Mouse (Mus musculus) Muller cell, postnatal 12 days (primary cell): ENCODE data around the gene Iglon5.

Source experiments
- DNase-seq: peaks from one replicate; pipeline ENCODE4 v3.0.0-alpha.2; 2015; ENCODE audit errors: inconsistent ontology term

Iglon5 gene

DNA sequence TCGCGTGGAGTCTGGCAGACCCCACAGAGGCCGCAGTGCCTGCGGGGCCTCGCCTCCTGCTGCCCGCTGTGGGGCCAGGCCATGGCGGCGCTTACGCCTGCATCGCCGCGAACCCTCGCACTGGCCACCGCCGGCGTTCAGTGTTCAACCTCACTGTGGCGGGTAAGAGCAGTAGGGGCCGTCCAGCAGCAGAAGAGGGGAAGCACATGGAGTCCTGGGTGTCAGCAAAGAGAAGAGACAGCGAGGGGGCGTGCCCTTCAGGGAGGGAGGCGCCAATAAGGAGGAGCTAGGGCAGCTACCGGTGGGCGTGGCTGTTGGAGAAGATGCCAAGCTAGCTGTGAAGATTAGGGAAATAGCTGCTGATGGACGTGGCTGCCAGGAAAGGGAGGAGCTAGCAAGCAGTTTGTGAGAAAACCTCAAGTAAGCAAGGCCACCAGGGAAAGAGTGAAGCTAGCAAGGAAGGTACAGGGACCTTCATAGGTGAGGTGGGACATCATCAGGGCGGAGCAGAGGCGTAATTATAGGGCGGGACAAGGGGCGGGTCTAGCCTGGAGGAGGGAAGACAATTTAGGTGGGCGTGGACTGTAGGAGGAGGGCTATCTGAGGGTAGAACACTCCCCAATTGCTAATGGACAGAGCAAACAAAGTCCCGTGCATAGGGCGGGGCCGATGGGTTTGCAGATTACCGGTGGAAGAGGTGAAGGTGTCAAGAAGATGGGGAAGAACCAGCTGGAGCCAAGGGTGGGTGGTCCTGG is 24.4 kb downstream of the Iglon5 start:
- peak; percentile 95 for DNase-seq

DNA sequence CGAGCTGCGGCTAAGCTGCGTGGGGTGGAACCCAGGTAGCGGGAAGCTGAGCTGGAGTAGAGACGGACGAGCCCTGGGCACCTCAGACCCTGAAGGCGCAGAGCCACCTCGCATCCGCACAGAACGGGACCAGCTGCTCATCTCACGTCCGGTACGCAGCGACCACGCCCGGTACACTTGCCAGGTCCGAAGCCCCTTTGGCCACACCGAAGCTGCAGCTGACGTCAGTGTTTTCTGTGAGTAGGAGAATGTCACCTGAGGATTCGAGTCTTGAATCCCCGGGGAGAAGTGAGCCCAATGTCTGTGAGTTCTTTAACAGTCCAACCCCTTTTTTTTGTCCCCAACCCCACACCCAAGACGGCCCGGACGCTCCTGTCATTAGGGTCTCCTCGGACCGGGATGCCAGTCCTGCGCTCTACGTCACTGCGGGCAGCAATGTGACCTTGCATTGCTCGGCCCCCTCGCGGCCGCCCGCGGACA is 25.0 kb downstream of the Iglon5 start:
- no peak for DNase-seq

DNA sequence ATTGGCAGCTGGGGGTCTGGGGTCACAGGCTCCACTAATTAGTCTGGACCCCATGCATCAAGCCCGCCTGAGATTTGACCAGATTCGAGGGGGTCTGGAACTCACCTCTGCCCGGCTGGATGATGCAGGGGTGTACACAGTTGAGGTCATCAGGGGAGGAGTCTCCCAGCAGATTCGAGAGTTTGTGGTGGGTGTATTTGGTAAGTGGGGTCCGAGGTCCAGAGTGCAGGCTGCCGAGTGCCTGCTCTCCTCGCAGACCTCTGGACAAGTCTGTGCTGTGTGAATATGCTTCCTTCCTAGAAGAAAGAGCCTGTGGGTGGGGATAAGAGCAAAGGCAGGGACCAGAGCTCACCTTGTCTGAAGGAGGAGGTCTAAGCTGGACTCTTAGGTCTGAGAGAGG is 25.9 kb downstream of the Iglon5 start:
- DNase-seq, result no peak

DNA sequence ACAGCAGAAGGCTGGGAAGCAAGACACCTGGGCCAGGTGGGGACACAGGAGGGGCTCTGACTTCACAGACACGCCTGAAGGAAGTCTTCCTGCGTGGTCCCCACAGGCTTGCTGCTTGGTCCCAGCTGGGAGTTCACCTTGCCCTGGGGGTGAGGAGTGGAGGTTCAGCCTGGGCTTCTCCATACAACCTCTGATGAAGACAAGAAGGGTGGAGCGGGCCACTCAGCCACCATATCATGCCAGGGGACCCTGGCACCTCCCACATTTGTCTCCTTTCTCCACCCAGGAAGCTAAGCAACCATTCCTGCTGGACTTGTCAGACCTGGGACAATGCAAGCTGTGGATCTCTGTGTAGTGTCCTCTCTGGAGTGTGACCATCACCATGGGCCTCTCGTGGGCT is 27.0 kb downstream of the Iglon5 start, which contains the start of gene Vsig10l:
Gene Vsig10l, plus strand, starts transcription at position 301 of the 400 bp plus-strand sequence.
- DNase-seq, result no peak

DNA sequence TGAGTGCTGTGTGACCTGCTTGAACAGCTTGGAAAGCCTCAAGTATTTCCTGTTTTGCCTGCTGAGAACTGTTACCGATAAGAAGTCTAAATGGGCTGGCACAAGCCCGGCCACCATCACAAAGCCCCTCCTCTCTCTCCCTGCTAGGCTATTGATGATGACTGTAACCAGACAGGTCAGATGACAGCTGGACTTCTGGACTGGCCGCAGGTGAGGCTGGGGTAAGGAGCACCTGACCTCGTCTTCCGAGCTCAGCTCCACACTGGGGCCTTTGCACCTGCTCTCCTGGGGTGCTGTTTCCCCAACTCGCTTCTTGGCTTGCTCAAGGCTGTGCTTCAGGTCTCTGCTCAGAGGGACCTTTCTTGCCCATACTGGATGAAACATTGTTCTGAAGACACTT is 35.5 kb downstream of the Iglon5 start:
- DNase-seq, result no peak

DNA sequence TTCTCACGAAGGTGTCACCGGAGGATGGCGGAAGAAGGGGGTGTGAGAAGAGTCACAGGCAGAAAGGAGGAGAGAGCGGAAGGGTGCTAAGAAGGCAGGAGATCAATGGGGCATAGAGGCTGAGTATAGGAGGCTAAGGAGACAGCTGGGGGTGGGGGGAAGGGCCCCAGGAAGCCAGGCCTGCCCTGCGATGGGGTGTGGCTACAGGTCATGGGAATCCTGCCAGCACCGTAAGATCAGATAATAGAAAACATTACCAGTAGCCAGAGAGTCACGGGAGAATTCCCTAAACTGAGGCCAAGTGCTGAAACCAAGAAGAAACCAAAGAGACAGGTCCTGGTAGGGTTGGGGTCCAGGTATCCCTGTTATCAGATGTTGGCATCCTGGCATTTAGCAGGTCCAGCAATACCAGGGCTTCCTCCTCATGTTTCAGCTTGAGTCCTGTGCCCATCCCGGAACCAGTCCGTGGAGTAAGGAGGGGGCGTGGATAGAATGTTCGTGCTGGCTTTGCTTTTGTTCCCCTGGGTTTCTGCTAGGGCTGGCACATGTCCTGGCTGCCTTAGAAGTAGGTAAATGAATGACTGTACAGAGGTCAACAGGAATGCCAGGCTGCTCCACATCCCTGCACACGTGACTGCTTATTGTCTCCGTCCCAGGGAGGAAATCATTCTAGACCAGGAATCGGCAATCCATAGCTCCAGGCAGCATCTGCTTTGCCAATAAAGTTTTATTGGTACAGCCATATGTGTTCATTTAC is 36.1 kb downstream of the Iglon5 start:
- no peak for DNase-seq

DNA sequence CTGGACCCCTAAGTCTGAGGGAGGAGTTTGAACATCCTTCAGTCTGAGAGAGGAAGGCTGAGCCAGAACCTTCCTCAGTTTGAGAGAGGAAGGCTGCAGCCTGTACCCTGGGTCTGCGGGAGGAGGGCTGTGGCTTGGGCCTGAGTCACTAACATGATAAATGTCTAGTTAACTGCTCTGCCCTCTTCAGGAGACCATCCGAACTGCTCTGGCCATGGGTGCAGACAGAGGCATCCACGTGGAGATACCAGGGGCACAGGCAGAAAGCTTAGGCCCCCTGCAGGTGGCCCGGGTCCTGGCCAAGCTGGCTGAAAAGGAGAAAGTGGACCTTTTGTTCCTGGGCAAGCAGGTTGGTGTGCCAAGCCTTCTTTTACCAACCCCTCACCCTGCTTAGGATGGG is 37.3 kb downstream of the Iglon5 start:
- DNase-seq, result peak; percentile 16

DNA sequence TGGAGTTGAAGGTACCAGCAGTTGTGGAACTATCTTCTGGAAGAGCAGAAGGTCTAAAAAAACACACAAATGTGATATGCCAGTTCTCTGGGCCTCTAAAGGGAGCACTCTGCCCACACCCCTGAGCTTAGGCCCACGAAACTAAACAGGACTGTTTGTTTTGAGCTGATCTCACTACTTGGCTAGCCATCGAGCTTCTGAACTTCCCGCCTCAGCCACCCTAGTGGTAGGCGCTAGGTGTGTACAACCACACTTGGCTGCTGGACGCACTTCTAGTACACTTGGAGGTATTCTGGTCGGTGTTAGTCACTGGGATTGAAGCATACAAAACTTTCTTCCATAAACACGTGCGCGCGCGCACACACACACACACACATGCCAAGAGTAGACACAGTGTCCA is 38.1 kb downstream of the Iglon5 start:
- DNase-seq, result no peak

DNA sequence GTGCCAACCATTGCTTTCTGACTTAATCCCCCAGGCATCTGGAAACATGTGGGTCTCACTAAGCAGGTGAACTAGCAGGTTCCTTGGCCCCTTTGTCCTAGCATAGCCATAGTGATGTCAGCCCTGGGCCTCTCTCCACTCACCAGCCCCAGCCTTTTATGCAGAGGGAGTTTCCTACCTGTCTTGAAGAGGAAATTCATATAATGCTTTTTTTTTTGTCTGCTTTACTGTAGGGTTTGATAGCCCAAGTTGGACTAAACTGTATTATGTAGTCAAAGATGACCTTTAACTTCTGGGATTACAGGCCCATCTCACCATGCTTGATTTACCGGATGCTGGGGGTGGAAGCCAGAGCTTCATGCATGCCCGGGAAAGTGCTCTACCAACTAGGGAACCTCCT is 40.1 kb downstream of the Iglon5 start:
- DNase-seq, result no peak

DNA sequence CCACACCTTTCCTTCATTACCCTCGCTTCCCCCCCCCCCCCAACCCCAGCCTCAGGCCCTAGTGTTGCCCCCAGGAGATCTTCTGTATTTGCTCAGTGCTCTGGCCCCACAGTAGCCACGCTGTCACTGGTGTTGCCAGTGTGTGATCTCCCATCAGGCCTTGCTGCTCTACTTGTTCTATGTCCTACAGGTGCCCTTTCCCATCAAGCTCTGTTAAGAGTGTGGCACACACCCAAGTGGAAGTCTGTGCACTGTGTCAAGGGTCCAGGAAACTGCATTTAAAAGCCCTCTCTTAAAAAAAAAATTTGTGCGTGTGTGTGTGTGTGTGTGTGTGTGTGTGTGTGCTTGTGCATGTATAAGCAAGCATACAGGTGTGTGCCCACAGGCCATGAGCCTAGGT is 41.6 kb downstream of the Iglon5 start:
- DNase-seq, result no peak

DNA sequence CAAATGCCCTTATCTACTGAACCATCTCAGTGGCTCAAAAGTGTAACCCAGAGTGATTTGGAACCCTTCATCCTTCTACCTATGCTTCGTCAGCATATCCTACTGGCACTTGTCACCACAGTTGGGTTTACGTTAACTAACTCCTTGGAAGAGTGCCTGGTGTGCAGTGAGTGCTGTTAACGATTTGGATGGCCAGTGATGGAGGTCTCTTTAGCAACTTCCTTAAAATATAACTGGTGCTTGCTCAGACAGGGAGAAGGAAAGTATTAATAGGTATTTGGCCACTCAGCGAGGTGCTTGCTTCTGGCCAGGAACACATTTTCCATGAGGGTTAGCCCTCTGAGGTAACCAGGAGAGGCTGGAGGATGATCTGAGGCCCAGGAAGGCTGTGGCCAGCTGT is 42.1 kb downstream of the Iglon5 start:
- DNase-seq, result no peak

DNA sequence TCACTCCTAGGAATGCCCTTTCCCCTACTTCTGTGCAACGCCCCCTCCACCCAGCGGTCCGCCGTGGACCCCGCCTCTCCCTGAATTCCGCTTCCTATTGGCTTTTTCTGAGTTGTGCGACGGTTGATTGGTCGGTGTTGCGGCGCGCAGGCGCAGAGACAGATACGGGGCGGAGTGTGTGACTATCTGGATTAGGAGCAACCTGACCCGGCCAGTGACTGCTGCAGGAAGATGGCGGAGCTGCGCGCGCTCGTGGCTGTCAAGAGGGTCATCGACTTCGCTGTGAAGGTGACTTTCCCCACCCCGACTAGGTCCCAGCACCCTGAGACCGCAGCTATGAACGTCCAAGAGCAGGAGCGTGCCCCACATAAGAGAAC is 46.0 kb downstream of the Iglon5 start, which contains the start of the genes Etfb and Gm45233:
Gene Etfb, plus strand, starts transcription at position 167 of the 377 bp plus-strand sequence.
Gene Gm45233, plus strand, starts transcription at position 212 of the 377 bp plus-strand sequence.
- peak; percentile 98 for DNase-seq

DNA sequence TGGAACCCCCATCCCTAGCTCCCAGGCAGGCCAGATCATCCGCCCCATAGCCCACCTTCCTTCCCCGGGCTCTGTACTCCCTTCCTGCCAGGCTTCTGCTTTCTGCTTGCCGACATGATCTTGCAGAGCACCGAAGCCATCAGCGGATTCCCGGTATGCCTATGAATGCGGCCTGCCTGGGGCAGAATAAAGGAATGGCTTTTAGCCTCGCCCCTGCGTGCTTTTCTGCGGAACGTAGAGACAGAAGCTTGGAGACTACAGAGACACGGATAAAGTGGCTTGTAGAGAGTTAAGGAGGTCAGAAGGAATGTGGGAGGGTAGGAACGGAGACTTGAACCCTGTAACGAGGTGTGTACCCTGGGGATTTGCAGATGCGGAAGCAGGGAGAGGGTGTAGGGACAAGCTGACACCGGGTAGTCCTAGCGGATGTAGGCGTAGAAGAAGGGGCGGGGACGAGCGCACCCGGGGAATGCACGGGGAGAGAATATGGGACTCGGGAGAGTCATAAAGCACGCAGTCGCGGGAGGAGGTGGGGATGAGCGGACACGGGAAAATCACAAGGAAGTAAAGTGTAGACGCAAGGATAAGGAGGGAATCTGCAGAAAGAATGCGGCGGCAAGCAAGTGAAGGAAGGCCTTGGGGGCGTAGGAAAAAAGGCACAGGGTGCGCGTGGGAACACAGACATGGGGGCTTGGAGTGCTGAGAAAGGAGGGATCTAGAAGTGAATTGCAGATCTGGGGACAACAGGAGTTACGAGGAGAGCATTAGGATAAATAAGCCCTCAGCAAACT is 46.6 kb downstream of the Iglon5 start:
- DNase-seq, result peak; percentile 86

DNA sequence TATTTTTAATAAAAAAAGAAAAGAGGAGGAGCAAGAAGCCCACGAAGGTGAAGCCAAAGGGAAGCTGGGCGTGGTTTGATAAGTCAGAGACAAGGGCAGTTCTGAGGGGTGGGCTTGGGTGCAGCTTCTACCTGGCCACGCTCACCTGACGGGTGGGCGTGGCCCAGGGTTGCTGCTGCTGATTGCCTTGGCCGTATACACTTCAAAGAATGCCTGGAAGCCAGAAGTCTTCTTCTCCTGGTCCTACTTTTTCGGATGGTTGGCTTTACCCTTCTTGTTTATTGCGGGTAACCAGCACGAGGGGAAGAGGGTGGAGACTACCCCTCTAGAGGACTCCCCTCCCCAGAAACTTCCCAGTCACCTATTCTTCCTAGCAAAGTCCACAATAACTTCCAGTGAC is 47.2 kb downstream of the Iglon5 start:
- no peak for DNase-seq

DNA sequence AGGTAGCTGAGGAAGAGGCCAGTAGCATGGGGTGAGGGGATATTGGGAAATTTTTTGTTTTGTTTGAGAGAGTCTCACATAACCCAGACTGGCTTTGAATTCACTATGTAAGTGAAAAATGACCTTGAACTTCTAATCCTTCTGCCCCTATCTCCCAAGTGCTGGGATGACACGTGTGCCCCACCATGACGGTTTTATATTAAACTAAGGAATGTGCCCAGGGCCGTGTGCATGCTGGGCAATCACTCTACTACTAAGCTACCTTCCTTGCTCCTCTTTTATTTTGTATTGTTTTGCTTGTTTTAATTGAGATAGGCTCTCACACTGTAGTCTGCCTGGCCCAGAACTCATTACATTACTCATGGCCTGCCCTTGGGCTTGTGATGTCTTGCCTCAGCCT is 48.8 kb downstream of the Iglon5 start:
- no peak for DNase-seq

DNA sequence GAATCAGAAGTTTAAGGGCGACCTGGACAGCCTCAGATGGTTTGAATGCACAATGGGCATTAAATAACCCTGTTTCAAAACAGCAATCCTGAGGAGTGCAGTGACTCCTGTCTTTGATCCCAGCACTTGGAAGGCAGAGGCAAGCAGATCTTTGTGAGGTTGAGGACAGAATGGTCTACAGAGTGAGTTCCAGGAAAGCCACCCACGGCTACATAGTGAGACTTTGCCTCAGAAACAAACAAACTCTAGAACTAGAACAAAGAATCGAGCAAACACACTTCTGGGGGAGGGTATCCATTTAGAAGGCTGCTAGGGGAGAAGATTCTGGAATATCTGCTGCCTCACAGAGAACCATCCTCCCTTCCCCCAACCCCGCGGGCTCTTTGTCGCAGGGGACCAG is 49.4 kb downstream of the Iglon5 start, which contains the start of gene Cldnd2:
Gene Cldnd2, plus strand, starts transcription at position 301 of the 400 bp plus-strand sequence.
- no peak for DNase-seq

DNA sequence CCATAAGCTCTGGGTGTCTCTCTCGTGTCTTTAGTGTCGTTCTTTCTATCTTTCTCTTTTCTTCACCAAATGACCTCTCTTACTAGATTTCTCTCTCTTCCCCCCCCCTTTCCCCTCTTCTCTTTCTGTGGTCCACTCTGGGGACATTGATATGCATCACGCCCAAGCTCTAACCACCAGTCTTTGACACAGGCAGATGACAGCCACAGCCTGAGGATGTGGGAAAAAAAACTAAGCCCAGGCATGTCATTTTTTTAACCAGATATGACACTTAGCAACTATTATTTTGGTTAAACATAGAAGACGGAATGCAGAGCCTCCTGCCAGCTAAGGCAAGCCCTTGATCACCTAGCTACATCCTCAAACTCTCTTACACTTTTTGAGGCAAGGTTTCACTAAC is 51.3 kb downstream of the Iglon5 start:
- DNase-seq, result no peak

DNA sequence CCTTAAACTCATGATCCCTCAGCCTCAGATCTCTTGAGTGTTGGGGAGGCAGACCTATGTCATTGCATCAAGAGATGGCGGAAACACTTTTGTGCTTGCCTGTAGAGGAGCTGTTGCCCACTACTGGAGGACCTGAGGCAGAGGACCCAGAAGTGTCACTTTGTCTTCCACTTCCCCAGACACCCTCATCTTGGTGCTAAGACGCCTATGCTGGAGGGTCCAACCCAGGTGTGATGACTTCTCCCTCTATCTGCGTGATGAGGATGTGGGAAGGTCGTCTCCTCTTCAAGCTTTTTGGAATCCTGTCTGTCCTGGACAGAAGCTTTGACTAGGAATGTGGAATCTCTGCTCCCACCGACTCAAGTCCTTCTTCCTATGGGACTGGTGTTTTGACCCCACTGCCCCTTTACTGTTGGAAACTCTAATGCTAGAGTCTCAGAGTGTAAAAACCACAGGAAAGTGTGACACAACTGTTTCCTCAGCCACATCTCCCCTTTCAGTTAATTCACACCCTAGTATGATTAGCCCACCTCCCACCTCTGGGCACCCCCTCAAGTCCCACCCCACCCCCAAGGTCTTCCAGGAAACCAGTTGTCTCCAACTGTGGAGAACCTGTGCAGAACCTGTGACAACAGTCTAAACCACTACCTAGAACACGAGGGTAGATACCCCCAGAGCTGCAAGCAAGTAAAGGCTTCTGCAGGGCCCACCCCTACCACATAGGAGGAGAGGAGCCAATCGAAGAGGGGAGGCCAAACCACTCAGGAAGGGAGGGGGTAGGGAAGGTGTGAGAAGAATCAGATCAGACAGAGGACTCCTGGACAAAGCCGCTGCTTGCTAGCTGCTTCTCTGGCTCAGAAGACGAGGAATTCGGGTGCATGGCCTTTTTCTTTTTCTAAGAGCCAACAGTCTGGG is 53.3 kb downstream of the Iglon5 start, which contains the start of gene Nkg7:
Gene Nkg7, plus strand, starts transcription at position 733 of the 915 bp plus-strand sequence.
- no peak for DNase-seq

DNA sequence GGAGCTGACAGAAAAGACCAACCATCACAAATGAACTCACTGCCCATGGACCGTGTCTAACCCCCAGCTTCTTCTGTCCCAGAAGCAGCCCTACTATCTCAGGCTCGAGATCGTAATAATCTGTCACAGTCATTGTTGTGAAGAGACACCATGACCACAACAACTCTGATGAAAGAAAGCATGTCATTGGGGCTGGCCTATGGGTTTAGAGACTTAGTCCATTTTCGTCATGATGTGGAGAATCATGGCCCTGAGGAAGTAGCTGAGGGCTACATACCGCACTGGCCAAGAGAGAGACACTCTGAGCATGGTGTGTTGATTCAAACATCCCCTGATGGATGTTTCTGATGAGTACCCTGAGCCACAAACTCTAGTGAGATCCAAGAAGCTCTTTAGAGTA is 55.2 kb downstream of the Iglon5 start:
- no peak for DNase-seq

DNA sequence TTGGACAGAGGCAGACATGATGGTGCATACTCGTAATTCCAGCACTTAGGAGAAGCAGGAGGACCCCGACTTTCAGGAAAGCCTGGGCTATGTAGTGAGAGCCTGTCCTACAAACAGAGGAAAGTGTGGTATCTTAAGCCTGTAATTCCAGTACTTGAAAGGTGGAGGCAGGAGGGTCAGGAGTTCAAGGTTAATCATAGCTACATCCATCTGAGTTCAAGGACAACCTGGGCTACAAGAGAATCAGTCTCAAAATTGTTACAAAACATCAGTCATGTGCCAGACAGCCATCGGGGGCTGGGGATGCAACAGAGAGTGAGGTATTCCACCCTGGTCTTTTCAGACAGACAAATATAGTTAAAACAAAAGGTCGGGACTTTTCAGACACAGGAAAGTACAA is 57.0 kb downstream of the Iglon5 start:
- DNase-seq, result no peak

DNA sequence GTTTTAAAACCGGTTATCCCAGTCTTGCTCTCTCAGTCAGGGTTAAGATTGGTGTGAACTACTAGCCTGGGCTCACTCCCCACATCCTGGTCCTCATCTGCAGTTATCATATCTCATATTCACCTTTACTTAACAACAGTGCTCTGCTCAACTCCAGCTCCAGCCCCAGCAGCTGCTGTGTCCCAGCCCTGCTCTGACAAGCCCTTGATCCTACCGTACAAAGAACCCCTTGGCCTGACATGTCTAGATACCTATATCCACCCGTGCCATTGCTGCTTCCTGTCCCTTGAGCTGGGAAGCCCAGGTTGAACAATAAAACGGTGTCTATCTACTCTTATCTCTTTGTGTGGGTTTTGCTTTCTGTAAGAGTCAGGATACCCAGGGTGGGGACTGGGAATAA is 60.4 kb downstream of the Iglon5 start:
- no peak for DNase-seq
